Mouse (Mus musculus): ENCODE results near the gene Hoxc5.

- TF ChIP-seq CTCF (IDR thresholded peaks at IDR 0.05; ENCODE audit: control insufficient read depth, insufficient read depth, insufficient replicate concordance, low read depth, low read length): no peak
- TF ChIP-seq POLR2A (IDR thresholded peaks at IDR 0.05; ENCODE audit: control insufficient read depth, low read depth, low read length): no peak
Observed at GRCm38 (mm10) chr15:103037579-103037978, 70.3 kb downstream of the Hoxc5 start.

All from testis, adult 2 months (tissue).